In genomic region chr13:29222261-29222838, GRCm38 (mm10) we compare ENCODE assay signal across 9 mouse cellular contexts.
DNase-seq lines count a peak whose midpoint lies in the region; ATAC-seq lines count a peak whose summit lies in the region.
"Had no signal": no experiment of that assay in that cellular context is flagged by ENCODE, and none has a peak within 500 bp of the region (broad histone marks: within the 10 kb centered on the region; RNA-seq: fewer than 3 reads in every experiment).

No protein-coding gene starts in this region.

- no peak for DNase-seq in cerebellum, adult 9-10 months
- peak; percentile 66 for DNase-seq in left cerebral cortex, postnatal 4 days
- DNase-seq in left cerebral cortex, adult 18-20 months (ENCODE audit: low spot score in 2 of 2), result no peak
- DNase-seq in mesoderm, embryonic 11.5 days (ENCODE audit: low read depth, low spot score), result peak; percentile 68
- peak; percentile 25 for DNase-seq in yolk sac, embryonic 10.5 days (ENCODE audit: low spot score)
- no peak for DNase-seq in gastrocnemius, postnatal 25 days
- DNase-seq in left cerebral cortex, postnatal 25 days (ENCODE audit: low spot score in 2 of 2), result no peak
- DNase-seq: kidney, postnatal 25 days had no signal

- intact Hi-C loops in left cerebral cortex, postnatal 4 days (cut with DNase I), result no loop called here
- intact Hi-C loops in left cerebral cortex, postnatal 25 days (cut with DNase I), result no loop called here

- ATAC-seq in cerebellum, adult (ENCODE audit: insufficient number of reproducible peaks, low FRiP score, low TSS enrichment), result 0 out of 2 replicates have a peak, but pooled peaks have one; percentile 26

Comparison
In these comparisons a context has a peak if more than half of its experiments do, and no peak if none do; other contexts are left out.
1. DNase-seq: peak in left cerebral cortex, postnatal 4 days (single experiment), mesoderm, embryonic 11.5 days (single experiment) and yolk sac, embryonic 10.5 days (single experiment); none in cerebellum, adult 9-10 months (single experiment), left cerebral cortex, adult 18-20 months (0 of 2), gastrocnemius, postnatal 25 days (single experiment) and left cerebral cortex, postnatal 25 days (0 of 2).